Mouse (Mus musculus) G1E (cell line): ENCODE results near the gene Paxip1. TPM values are rescaled to one million over a fixed set of nuclear protein-coding genes. Genes with fewer than 3 reads are reported as not detected.

Experiments used
- ATAC-seq: 2 replicates; pipeline ENCODE4 v1.8.0; 2016; ENCODE audit warnings: mild to moderate bottlenecking; ENCODE audit not compliant: insufficient number of reproducible peaks, poor library complexity, low FRiP score, severe bottlenecking; ENCODE audit errors: extremely low read depth
- DNase-seq: peaks from one replicate; pipeline ENCODE4 v3.0.0; 2012; ENCODE audit warnings: low spot score
- H3K27me3 ChIP-seq: 2 replicates; pipeline ENCODE4 v1.6.1; 2012; ENCODE audit warnings: mild to moderate bottlenecking, low read length, inconsistent platforms; ENCODE audit not compliant: insufficient read depth
- H3K36me3 ChIP-seq: replicated peaks from 2 replicates; pipeline ENCODE3; 2012; ENCODE audit warnings: mild to moderate bottlenecking, inconsistent platforms
- H3K4me1 ChIP-seq: 2 replicates; pipeline ENCODE4 v1.6.1; 2012; ENCODE audit warnings: low read depth, low read length, inconsistent platforms, mixed read lengths; ENCODE audit not compliant: insufficient read depth
- H3K4me3 ChIP-seq: 2 replicates; pipeline ENCODE4 v1.5.1; 2012; ENCODE audit warnings: low read depth, mild to moderate bottlenecking, inconsistent platforms, low read length, moderate library complexity, mixed read lengths
- H3K9me3 ChIP-seq: replicated peaks from 2 replicates; pipeline ENCODE4 v1.6.1; 2012; ENCODE audit warnings: inconsistent platforms
- CTCF ChIP-seq: IDR thresholded peaks from 2 replicates; pipeline ENCODE4 v1.5.1; 2012; ENCODE audit warnings: low read depth, low read length, inconsistent platforms, mixed read lengths
- GATA1 ChIP-seq: IDR thresholded peaks from 2 replicates; pipeline ENCODE4 v1.6.1; 2012; ENCODE audit warnings: borderline replicate concordance, low read length, inconsistent platforms, mixed read lengths
- GATA2 ChIP-seq: IDR thresholded peaks from 2 replicates; pipeline ENCODE4 v1.6.1; 2012; ENCODE audit warnings: low read depth, low read length, inconsistent platforms, borderline replicate concordance
- POLR2AphosphoS5 ChIP-seq: IDR thresholded peaks from 2 replicates; pipeline ENCODE4 v1.6.1; 2012; ENCODE audit warnings: low read depth, low read length, inconsistent platforms; ENCODE audit not compliant: insufficient replicate concordance
- TAL1 ChIP-seq: conservative IDR thresholded peaks from 2 replicates; pipeline ENCODE4 v1.6.1; 2012; ENCODE audit warnings: low read depth, low read length, inconsistent platforms, mixed read lengths
- polyA plus RNA-seq: library from polyadenylated mRNA; stranded (reverse); fragments of >175 nt; gene quantifications from 2 replicates; pipeline ENCODE4 v1.2.3, GENCODE M21; 2012
- total RNA-seq, 2 experiments: library from RNA; stranded (forward) in 1 of 2; stranded (reverse) in 1 of 2; fragments of 200-1000 nt in 1 of 2; fragments of >200 nt in 1 of 2; fragmentation: Nextera tagmentation in 1 of 2; gene quantifications; 2 replicates each; pipeline ENCODE4 v1.2.3; 2014 to 2017

Paxip1 gene
- total and polyA plus RNA-seq, 3 experiments, result 26.4 to 42.9 (median 30.5) TPM

GRCm38 (mm10) chr5:27789586-27789985 lies 1.9 kb downstream of the Paxip1 start:
- TF ChIP-seq TAL1, result no peak
- no peak for TF ChIP-seq GATA2
- TF ChIP-seq CTCF, result no peak
- TF ChIP-seq POLR2AphosphoS5, result no peak
- no peak for TF ChIP-seq GATA1
- Histone ChIP-seq H3K4me1 (peaks cover 28% of the 10 kb centered on the region), H3K36me3 (peaks cover 56% of the 10 kb centered on the region), H3K27me3 (no peaks in the 10 kb centered on the region), H3K9me3 (no peaks in the 10 kb centered on the region), H3K4me3 (peak overlapping the region; percentile 86; the same call in 1 of the 2 replicates)
- DNase-seq (no peak), ATAC-seq (no peak)

GRCm38 (mm10) chr5:27783381-27783780 lies 8.1 kb downstream of the Paxip1 start:
- no peak overlapping the region for H3K4me3 ChIP-seq
- H3K4me1 ChIP-seq, result peaks cover 5% of the 10 kb centered on the region; the same call in 1 of the 2 replicates
- TF ChIP-seq CTCF (no peak), TAL1 (no peak), GATA2 (no peak), GATA1 (no peak), POLR2AphosphoS5 (no peak)
- ATAC-seq, result no peak
- DNase-seq, result no peak
- H3K27me3 ChIP-seq, result no peaks in the 10 kb centered on the region
- peaks cover 95% of the 10 kb centered on the region for H3K36me3 ChIP-seq
- no peaks in the 10 kb centered on the region for H3K9me3 ChIP-seq

DNA sequence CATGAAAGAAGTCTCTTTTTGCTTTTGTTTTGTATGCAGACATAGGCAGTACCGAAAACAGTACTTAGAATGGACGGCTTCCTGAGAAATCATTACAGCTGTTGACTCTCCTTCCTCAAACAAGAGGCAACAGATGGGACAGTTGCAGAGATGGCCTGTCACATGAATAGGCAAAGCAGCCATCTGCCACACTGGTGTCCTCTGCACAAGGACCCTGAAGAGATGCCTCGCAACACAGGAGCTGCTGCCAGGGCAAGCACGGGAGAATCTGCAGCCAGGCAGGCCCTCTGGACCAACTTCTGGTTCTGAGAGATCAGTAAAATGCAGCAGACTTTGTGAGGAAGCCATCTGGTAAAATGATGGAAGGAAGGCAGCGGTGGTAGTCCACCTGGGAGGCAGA lies 23.5 kb downstream of the Paxip1 start:
- ATAC-seq (no peak), DNase-seq (no peak)
- H3K36me3 ChIP-seq, result peaks cover 100% of the 10 kb centered on the region
- H3K9me3 ChIP-seq, result no peaks in the 10 kb centered on the region
- TF ChIP-seq GATA2 (no peak), GATA1 (no peak), TAL1 (no peak)
- H3K4me1 ChIP-seq, result peaks cover 12% of the 10 kb centered on the region
- no peaks in the 10 kb centered on the region for H3K27me3 ChIP-seq
- H3K4me3 ChIP-seq, result no peak overlapping the region

DNA sequence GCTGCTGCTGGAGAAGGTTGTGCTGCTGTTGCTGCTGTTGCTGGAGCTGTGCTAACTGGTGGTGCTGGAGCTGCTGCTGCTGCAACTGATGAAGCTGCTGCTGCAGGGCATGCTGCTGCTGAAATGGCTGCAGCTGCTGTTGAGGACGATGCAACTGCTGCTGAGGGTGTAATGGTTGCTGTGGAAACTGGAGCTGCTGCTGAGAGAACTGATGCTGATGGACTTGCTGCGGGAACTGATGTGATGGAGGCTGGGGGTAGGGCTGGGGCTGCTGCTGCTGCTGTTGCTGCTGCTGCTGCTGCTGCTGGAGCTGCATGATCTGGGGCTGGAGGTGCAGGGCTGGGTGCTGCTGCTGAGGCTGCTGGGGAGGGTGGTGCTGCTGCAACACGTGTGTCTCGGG lies 25.7 kb downstream of the Paxip1 start:
- peaks cover 9% of the 10 kb centered on the region for H3K4me1 ChIP-seq
- no peak for ATAC-seq
- H3K4me3 ChIP-seq, result no peak overlapping the region
- TF ChIP-seq GATA2, result no peak
- no peak for TF ChIP-seq GATA1
- no peak for TF ChIP-seq CTCF
- no peak for TF ChIP-seq POLR2AphosphoS5
- no peak for TF ChIP-seq TAL1
- no peak for DNase-seq
- peaks cover 99% of the 10 kb centered on the region for H3K36me3 ChIP-seq
- H3K9me3 ChIP-seq, result no peaks in the 10 kb centered on the region
- no peaks in the 10 kb centered on the region for H3K27me3 ChIP-seq

DNA sequence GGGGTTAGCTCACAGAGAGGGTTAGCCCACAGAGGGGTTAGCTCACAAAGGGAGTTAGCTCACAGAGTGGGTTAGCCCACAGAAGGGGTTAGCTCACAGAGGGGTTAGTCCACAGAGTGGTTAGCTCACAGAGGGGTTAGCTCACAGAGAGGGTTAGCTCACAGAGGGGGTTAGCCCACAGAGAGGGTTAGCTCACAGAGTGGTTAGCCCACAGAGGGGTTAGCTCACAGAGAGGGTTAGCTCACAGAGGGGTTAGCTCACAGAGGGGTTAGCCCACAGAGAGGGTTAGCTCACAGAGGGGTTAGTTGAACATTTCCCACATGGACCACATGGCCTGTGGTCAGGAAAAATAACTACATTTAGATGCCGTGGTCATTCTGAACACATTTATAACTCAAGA lies 46.5 kb downstream of the Paxip1 start:
- no peaks in the 10 kb centered on the region for H3K4me1 ChIP-seq
- H3K27me3 ChIP-seq, result no peaks in the 10 kb centered on the region
- no peak for ATAC-seq
- no peak overlapping the region for H3K4me3 ChIP-seq
- DNase-seq, result no peak
- no peak for TF ChIP-seq POLR2AphosphoS5
- no peak for TF ChIP-seq GATA1
- TF ChIP-seq GATA2, result no peak
- no peak for TF ChIP-seq CTCF
- no peak for TF ChIP-seq TAL1
- no peaks in the 10 kb centered on the region for H3K9me3 ChIP-seq
- peaks cover 83% of the 10 kb centered on the region for H3K36me3 ChIP-seq

DNA sequence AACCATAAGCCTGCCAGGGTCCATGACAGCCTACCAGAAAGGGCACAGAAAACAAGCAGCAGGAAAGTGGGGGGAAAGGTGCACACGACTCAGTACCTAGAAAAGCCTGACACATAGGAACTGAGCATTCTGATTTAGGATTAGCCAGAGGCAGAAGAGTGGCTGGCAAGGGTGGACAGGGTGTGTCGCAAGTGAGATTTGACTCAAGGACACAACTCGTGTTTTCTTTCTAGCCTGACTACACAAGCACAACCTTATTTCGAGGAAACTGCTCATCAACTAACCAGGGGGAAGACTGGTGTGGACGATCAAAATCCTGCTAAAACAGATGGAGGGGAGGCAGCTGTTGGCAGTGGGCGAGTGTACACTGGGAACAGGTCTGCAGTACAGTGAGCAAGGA lies 52.3 kb downstream of the Paxip1 start:
- DNase-seq (no peak), ATAC-seq (no peak)
- H3K9me3 ChIP-seq, result 0 out of 2 replicates have a peak, but pooled peaks cover 3% of the 10 kb centered on the region
- H3K27me3 ChIP-seq, result no peaks in the 10 kb centered on the region
- peaks cover 50% of the 10 kb centered on the region for H3K36me3 ChIP-seq
- no peak for TF ChIP-seq GATA1
- no peaks in the 10 kb centered on the region for H3K4me1 ChIP-seq
- no peak overlapping the region for H3K4me3 ChIP-seq

DNA sequence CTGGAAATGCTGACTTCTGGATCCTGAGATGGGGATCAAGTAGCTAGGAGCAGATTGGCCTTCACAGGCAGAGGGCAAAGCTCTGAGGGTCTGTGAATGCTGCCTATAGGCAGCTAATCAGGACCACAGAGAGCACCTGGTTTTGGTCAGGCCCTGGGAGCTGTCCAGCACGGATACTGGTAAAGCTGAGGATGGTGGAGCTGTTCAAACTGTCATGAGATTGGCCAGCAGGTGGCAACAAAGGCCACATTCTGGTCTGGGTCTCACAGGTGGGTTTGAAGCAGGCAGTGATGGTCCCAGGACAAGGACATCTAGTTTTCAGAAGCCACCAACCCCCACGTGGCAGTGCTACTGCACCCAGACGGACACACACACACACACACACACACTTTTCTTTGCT lies 54.3 kb downstream of the Paxip1 start:
- Histone ChIP-seq H3K4me1 (no peaks in the 10 kb centered on the region), H3K4me3 (no peak overlapping the region), H3K9me3 (0 out of 2 replicates have a peak, but pooled peaks cover 3% of the 10 kb centered on the region), H3K27me3 (peaks cover 9% of the 10 kb centered on the region), H3K36me3 (peaks cover 31% of the 10 kb centered on the region)
- ATAC-seq, result peak; percentile 73
- TF ChIP-seq POLR2AphosphoS5, result no peak
- TF ChIP-seq GATA1, result no peak
- no peak; the same call in 1 of the 2 replicates for TF ChIP-seq CTCF
- no peak for TF ChIP-seq GATA2
- no peak for TF ChIP-seq TAL1
- peak; percentile 22 for DNase-seq
